Mouse (Mus musculus) cerebellum, postnatal 14 days (tissue): ENCODE results near the gene Arfrp1.
A peak's percentile ranks its signal among the peaks of the same experiment; 100 is the strongest.

Experiments used
- DNase-seq, 2 experiments: peaks; one replicate each; pipeline ENCODE4 v3.0.0; 2021; ENCODE audit warnings: mixed read lengths in 2 of 2

The Arfrp1 gene

DNA sequence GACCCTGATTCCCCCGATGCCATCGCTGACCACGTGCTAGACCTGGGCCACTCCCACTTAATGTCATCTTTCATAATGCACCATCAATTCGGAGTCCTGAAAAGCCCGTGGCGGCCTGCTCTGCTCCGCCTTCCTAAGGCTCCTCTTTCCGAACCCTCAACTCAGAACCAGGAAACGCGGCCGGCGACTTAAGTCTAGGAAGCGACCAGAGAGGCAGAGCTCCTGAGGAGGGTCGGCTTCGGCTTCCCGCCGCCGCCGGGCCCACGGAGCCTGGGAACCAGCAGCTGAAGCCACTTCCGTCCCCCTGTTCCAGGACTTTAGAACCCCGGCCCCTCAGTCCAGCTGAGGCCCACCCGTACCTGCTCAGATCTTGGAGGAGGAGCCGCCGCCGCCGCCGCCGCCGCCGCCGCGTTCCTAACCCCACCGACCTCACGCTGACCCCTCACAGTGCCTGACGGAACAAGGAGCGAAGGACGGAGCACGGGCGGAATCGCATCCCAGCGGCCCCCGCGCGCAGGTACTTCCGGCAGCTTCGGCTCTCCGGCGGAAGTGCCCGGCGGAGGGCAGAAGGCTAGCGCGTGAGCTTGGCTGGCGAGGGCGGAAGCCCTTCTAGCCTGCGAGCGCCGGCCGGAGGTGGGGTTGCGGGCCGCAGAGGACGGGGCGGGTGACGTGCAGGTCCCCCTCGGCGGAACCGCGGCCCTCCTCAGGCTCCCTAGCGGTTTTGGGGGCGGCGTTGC lies at the start of gene Arfrp1, which contains the start of gene Zgpat:
TSS of gene Arfrp1 (minus strand) at position 545 of the 737 bp plus-strand sequence.
TSS of gene Zgpat (plus strand) at position 69 of the 737 bp plus-strand sequence.
- DNase-seq: peak; percentile 91 to 92

DNA sequence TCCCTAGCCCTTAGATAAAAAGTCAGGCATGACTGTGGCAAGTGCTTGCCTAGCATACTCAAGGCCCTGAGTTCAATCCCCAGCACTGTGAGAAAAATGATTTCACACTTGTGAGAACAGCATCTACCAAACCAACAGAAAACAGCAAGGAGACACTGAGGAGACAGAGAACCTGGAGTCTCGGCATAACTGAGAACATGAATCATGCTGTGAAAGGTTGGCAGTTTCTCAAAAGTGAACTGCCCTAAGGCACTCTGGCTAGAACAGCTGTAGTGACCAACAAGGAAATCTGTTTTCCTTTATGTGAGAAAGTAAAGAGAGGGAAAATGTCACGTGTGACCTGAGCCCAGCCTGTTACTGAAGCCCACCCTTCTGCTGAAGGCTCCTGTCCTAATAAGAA lies 47.9 kb upstream of the Arfrp1 start:
- DNase-seq: no peak

DNA sequence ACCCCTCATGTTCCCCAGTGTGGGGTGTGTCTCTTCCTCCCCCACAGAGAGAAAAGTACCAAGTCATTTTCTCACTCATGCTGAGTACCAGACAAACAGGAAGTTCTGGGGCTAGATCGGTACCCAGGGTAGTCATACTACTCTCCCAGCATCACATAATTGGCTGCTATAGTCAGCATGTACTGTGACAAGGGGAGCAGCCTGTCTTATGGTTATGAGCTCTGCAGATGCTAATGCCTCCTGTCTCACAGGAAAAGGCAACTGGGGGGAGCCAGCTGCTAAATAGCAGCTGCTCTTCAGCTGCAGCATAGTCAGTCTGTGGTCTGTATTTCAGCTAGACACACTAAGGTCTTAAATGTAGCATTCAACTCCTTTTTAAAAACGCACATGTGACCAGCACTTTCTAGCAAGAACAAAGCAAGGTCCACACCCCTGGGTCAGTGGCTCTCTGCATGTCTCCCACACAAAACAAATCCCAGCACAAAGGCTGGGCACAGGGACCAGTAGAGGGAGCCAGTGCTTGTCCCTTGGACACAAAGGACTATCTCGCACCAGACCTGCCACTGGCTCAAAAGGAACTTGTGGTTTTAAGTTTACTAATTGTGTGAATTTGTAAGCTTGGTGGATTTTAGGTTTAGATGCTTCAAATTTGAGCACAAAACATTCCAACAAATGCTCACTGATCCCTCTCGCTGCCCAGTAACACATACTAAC lies 45.7 kb upstream of the Arfrp1 start:
- peak; percentile 75 to 79 for DNase-seq

DNA sequence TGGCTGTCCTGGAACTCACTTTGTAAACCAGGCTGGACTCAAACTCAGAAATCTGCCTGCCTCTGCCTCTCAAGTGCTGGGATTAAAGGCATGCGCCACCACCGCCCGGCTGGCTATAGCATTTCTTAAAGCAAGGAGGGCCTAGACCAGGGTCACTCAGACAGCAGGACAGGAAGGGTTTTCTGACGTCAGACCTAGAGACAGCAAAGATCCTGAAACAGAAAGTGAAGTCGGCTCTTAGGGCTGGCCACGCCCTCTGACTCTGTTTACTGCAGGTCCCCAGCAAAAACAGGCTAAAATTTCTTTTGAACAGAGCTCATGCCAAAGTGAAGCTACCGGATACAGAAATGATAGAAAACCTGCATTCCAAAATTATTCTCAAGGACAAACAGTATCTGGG lies 44.4 kb upstream of the Arfrp1 start:
- no peak for DNase-seq

DNA sequence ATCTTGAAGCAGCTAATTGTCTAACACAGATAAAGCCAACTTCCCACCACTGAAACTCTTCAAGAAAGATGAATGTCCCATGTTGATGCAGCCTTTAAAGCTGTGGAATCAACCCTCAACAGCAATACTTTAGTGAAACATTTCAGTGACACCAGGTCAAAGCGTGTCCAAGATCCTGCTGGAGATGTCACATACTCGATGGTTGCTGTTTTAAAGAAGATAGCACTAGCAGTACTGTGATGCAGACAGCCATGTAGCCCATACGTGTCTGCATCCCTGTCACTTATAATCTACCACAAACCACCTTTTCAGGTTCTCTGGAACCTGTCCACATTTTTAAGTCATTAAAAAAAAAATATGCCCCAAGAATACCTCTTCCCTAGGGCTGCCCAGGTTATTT lies 38.5 kb upstream of the Arfrp1 start:
- DNase-seq: no peak

DNA sequence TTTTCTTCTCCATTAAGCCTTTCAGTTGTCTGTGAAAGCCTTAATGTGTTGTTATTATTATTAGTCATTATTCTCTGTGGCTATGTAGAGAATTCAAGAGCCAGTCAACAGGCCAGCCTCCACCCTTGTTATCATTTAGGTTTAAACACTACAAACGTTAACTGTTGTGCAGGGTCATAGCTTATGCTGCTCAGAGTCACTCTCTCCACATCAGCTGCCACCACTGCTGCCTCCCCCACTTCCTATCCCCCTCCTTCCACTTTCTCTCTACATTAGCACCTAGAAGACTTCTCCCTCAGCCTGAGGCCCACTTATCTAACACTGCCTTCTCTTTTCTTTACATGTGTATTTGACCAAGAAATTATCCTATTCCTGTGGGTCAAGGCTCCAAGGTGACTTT lies 36.3 kb upstream of the Arfrp1 start:
- no peak for DNase-seq

DNA sequence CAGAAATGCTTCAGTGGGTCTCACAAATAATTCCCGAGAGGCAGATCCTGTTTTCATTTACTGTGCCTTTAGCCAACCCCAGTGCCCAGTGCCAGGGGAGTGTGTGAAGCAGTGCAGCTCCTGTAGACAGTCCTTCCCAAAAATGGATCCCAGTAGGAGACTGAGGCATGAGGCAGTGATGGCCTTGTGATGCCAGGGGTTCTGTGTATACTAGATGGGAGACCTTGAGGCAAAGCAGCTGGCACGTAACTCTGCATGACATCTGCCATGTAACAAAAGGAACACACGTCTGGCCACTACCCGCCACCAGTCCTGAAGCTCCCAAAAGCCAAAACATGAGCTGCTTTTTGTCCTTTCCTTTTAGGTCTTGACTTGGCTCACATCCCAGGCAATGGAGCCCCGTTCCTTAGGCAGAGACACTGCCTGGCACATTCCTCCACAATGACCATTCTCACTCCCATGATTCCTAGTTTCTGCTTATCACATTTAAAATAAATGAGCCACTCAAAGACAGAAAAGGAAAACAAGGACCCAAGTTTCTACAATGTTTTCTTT lies 32.1 kb upstream of the Arfrp1 start:
- peak in 1 of 2 experiments; percentile 34 for DNase-seq

DNA sequence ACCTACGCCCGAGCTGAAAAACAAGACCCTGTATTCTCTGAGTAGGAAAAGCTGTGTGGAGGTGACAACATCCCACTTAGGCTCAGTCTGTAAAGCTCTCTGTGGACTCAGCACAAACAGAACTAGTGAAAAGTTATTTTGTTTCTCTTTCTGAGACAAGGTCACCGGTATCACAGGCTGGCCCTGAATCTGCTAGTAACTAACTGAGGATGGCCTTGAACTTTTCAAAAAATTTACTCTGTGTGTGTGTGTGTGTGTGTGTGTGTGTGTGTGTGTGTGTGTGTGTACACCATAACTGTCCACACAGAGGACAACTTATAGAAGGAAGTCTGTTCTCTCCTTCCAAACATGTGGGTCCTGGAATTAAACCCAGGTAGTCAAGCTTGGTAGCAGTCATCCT lies 28.9 kb upstream of the Arfrp1 start:
- no peak for DNase-seq

DNA sequence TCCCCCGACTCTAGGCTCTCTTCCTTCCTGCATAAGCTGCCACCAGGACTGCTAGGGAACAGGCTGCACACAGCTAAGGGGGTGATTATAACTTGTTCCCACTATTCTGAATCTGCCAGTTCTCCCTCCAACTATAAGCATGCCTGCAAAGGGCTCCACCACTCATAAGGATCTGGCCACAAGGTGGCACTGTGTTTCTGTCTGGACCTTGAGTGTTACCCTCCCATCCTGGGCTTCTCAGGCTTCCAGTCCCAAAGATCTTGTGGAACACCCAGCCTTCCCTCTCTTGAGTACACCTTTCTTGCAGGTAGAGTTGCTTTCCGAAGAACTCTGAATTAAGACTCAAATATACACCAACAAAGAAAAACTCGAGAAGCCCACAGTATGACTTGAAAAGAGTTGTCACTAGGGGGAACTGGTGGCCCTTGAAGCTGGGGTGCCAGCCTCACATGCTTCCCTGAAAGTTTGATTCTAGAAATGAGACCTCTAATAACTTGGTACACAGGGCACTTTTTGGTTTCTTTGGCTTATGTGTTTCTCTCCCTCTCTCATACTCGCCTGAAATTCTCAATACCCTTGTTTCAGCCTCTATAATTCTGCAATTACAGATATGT lies 27.5 kb upstream of the Arfrp1 start:
- DNase-seq: peak; percentile 95

DNA sequence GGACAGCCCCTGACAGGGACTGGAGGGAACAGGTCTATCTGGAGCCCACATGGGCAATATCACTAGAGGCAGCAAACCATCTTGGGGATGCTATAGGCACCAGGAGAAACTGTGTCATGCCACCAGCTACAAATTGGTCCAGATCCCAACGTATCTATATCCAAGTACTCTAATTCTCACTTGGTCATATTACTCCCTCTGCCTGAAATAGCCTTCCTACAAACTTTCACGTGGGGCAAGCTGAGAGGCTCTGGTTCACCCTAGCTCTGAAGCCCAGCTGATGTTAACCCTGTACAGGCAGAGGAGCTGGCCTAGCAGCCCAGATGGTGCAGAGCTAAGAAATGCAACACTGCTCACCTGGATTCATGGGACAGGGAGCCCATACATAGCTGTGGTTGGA lies 26.3 kb upstream of the Arfrp1 start:
- no peak for DNase-seq

DNA sequence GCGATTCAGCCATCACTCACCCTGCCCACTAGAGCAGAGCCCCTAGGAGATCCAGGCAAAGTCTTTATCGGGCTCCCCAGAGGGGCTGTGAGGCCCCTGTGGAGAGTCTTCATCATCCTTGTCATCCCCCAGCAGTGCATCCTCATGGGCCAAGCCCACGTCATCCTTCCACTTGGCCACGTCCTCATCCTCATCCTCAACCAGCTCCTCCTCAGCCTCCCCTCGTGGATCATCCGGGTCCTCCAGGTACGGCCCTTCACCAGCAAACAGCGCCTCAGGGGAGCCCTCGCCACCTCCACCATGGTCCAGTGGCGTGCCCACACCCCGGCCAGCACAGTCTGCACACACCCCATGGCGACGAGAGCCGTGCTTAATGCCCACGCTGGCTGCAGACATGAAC lies 25.8 kb upstream of the Arfrp1 start:
- DNase-seq: no peak

DNA sequence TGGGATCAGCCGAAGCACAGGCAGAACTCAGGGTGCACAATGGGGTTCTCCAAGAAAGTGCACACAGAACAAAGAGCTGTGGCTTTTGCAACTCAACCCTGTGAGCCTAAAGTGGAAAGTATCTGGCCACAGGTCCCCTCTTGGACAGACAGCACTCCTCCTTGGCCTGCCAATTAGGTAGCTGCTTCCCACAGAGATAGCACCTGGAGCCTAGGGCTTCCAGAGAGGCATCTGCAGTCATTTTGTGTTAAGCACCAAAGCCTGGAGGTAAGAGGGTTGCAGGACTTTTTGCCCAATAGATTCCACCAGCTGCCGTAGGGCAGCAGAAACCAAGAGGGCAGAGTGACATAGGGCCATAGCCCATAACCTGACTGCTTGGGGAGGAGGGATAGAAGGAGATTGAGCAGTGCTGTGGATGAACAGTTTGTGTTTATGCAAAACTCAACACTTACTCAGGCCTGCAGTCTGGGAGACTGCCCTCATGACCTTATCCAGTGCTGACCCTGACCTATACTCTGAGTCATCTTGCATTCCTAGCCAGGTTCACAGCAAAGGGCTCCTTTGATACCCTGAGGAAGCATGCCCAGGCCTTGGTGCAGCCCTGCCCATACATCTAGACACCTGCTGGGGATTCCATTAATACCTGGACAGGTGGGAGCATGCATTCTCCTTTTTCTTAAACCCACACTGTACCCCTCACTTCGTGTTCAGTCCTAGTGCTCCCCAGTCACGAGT lies 25.1 kb upstream of the Arfrp1 start:
- DNase-seq: peak in 1 of 2 experiments; percentile 63

DNA sequence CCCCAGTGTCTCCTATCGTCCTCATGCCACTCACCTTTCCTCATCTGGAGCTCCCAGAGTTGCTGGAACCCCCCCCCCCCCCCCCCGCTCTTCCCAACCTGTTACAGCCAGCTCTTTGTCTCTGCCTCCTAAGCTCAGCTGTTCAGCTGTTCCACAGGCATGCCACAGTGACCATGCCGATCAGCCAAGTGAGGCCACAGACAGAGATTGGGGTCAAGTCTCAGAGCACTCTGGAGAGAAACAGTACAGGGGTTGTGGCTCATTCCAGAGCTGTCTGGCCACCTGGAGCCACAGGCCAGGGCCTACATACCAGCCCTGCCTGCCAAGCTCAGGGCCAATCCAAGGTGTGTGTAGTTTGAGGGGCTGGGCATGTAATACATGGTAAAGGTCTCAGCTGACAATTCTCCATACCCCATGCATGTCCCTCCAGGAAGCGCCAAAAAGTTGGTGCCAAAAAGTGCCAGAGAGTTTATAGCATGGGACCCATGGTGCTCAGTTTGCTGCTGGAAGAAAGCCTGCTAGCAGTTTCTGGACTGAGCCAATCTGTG lies 21.5 kb upstream of the Arfrp1 start:
- no peak for DNase-seq

DNA sequence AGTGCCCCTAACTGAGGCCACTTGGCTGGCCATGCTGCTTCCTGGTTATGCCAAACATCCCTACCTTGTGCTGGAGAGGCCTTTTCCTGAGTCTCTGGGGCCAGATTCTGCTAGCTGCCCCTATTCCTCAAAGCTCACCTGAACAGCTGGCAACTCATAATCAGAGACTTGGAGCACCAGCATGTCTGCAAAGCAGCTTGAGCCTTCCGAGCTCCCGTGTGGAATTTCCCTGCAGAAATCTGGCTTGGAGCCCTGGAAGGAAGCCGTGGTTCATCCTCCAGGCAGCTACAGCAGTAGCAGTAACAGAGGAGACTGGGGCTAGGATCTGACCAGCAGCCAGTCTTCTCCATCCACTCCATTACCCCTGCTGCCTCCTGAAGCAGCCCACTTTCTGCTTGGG lies 20.7 kb upstream of the Arfrp1 start:
- peak; percentile 91 for DNase-seq

DNA sequence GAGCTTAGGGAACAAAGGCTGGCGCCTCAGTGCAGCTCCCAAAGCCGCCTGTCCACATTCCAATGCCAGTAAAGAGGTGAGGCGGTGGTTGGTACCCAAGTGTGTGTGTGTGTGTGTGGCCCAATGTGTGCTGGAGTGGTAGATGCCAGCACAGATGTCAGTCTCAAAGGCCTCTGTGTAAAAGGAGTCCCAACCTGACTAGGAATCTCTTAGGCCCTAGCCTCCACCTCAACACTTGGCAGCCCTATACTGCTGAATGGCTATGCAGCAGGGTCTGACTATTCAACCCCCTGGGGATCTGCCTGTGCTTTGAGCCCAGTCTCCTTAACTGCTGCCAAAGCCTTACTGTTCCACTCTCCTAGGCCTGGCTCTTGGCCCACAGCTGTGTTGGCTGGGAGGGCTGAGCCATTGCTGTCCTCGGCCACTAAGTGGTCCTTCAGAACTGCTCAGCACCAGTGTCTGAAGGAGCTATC lies 19.8 kb upstream of the Arfrp1 start:
- peak; percentile 66 to 68 for DNase-seq

DNA sequence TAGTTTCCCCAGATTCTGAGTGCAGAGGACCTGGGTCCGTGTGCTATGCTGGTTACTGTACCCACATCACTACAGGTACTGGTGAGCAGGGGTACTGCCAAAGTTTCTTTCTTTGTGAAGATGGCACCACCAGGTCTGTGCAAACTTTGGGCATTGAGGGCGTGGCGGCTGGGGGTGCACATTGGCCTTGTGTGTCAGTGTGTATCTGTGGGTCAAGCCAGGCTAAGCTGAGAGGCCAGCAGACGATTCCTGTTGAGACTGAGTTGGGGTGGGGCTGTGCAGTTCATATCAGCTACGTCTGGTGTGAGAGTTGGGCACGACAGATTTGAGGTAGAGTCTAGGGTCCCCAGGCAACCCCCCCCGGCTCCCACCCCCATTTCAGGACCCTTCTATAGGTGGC lies 19.3 kb upstream of the Arfrp1 start:
- DNase-seq: no peak

DNA sequence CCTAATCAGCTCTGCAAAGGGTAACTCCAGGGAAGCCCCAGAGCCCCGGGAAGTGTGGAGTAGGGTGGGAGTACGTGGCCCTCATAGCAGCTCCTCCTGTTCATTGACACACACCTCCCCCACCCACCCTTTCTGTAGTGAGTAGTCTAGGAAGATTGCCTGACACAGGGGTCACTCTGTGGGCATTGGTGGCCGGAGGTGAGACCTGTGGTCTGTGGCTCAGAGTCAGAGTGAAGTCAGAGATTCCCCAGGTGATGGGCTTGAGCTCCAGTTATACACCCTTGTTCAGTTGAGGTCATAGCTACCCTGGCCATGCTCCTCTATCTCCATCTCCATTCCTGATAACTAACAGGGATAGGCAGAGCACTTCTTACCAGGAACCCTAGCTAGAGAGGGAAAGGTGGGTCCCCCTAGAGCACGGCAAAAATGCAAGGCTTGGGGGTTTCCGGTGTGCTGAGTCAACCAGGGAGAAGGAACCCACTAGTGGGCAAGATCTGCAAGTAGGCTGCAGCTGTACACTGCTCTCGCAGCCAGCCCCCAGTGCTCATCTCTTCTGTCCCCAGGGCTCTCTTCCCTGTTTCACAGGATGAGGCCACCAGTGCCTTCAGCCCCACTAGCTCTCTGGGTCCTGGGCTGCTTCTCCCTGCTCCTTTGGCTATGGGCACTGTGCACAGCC lies 16.6 kb upstream of the Arfrp1 start:
- DNase-seq: no peak

DNA sequence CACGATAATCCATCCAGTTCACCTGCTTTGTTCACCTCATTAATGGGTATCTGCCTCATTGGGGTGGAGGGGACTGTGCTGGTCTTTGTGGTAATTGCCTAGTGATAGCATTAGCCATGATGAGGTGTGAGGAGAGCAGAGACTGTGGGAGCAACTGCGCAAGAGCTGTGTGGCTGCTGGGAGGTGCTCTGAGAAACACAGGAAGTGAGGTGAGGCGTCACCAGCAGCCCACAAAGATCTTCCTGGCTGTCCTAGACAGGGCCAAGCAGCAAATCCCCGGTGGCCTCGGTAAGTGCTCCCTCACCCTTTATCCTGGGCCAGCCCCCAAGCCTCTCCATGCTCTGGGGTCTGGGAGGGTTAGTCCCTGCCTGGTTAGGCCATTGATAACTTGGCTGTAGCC lies 15.9 kb upstream of the Arfrp1 start:
- no peak for DNase-seq

DNA sequence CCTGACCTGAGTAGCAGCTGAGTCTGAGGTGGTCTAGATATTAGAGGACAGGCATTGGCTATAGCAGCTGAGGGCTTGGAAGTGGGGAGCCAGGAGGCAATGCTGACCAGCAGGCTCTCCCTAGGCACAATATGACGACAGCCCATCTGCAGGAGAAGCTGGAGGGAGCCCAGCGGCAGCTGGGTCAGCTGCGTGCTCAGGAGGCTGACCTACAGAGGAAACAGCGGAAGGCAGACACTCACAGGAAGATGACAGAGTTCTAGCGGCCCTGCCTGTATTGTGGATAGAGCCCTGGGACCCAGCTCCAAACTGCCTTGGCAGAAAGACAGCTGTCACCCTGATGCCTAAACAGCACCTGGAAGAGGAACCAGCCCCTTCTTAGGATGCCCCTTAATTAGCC lies 15.0 kb upstream of the Arfrp1 start:
- no peak for DNase-seq

DNA sequence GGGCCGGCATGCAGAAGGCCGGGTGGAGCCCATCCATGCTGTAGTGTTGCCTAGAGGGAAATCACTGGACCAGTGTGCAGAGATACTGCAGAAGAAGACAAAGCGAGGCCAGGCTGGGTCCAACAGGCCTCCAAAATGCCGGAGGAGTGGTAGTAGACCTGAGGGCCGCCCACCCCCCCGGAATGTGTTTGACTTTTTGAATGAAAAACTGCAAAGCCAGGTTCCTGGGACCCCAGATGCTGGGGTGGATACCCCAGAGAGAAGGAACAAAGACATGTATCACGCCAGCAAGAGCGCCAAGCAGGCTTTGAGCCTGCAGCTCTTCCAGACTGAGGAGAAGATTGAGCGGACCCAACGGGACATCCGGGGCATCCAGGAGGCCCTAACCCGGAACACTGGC lies 14.6 kb upstream of the Arfrp1 start, which contains the start of gene Lime1:
TSS of gene Lime1 (plus strand) at position 301 of the 400 bp plus-strand sequence.
- DNase-seq: no peak

DNA sequence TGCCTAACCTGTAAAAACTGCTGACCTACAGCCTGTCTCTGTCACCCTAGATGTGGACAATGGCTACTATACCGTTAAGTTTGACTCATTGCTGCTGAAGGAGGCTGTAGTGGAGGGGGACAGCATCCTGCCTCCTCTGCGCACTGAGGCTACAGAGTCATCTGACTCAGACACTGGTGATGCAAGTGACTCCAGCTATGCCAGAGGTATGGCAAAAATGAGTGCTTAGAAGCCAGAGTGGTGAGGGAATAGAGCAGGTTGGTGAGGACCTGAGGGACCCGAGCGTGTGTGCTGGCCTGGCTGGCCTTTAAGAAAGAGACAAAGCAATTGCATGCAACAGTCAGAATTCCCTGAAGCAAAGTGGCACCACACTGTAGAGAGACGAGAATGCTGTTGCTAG lies 13.5 kb upstream of the Arfrp1 start:
- no peak for DNase-seq

DNA sequence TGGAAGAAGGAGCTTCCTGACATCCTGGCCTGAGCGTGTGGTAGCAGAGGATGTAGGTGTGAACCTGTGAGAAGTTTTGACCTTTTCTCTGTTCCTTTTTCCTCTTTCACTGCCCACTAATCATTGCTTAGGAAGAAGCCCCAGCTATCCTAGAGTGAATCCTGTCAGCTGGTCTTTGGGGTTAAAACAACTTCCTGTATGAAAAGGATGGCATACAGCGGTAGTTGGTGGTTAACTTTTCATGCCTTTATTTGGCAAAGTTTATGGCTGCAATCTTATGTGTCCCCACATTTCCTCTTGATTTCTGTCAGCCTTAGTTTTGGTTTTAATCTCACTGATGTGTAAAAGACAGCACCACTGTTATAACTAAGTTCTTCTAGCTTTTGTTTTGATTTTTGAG lies 12.0 kb upstream of the Arfrp1 start:
- DNase-seq: no peak
